Mouse (Mus musculus): ENCODE data around the gene Washc4. TPM values are rescaled to one million over a fixed set of nuclear protein-coding genes. Genes with fewer than 3 reads are reported as not detected.

Gene Washc4
- total and polyA plus RNA-seq, 3 experiments: 16.3 to 31.8 (median 19.3) TPM

DNA sequence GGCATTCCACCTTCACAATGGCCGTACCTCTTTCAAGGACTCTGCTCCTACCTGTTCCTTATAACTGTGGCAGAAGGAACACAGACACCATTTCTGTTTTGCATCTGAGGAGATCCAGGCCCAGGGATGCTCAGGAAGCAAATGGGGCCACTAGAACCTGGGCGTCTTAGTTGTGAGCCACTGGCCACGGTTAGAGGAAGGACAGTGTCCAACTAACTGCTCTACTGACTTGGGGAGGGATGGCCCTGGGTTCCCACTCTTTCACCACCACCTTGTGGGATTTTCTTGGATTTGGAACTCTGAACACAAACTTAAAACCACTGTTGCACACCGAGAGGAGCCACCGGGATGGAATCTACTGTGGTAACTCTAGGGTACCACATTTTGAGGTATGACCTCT lies 68.3 kb downstream of the Washc4 start:
- DNase-seq (ENCODE audit: extremely low read depth): no peak
- TF ChIP-seq MAX (IDR thresholded peaks at IDR 0.05; ENCODE audit: low read length) (no peak), ETS1 (conservative IDR thresholded peaks at IDR 0.05; ENCODE audit: low read depth, low read length) (no peak), MAZ (IDR thresholded peaks at IDR 0.05; ENCODE audit: low read depth, low read length) (no peak), ZC3H11A (IDR thresholded peaks at IDR 0.05; ENCODE audit: low read depth, low read length) (no peak), CHD2 (IDR thresholded peaks at IDR 0.05; ENCODE audit: low read length) (no peak), CHD1 (IDR thresholded peaks at IDR 0.05; ENCODE audit: low read depth, low read length) (no peak), EP300 (IDR thresholded peaks at IDR 0.05; ENCODE audit: low read length) (no peak), MEF2A (IDR thresholded peaks at IDR 0.05; ENCODE audit: borderline replicate concordance, low read depth, low read length) (no peak), NRF1 (IDR thresholded peaks at IDR 0.05; ENCODE audit: low read depth, low read length) (no peak)
- Histone ChIP-seq H3K4me1 (ENCODE audit: control insufficient read depth in 1 of 2, insufficient read depth in 2 of 2) (no peaks in the 10 kb centered on the region), H3K4me3 (replicated peaks in 1 of 3; ENCODE audit: low read depth in 2 of 3, low read length in 2 of 3, poor library complexity in 1 of 3) (no peak overlapping the region), H3K27me3 (replicated peaks) (no peaks in the 10 kb centered on the region), H3K79me2 (replicated peaks; ENCODE audit: control insufficient read depth, extremely low read depth, insufficient read depth, poor library complexity, severe bottlenecking) (no peaks in the 10 kb centered on the region), H3K27ac (ENCODE audit: insufficient read depth, low read depth) (no peak overlapping the region), H3K9me3 (replicated peaks; ENCODE audit: low read length) (no peaks in the 10 kb centered on the region), H3K9ac (ENCODE audit: insufficient read depth, low read depth) (no peak overlapping the region), H3K4me2 (ENCODE audit: insufficient read depth, low read depth, poor library complexity, severe bottlenecking) (no peak overlapping the region), H3K36me3 (replicated peaks in 1 of 2; ENCODE audit: control insufficient read depth in 1 of 2, insufficient read depth in 1 of 2, low read length in 1 of 2) (peaks cover 41 to 94% of the 10 kb centered on the region in 2 experiments)
- dilution Hi-C loops (cut with MboI; ENCODE audit: extremely low pct_ligation_motif_present, extremely low pct_unique_long_range_greater_than_20kb, low sequenced_read_pairs) (no loop called here), in situ Hi-C loops (cut with MboI; ENCODE audit: low pct_ligation_motif_present, low pct_unique_long_range_greater_than_20kb, low sequenced_read_pairs) (no loop called here)

DNA sequence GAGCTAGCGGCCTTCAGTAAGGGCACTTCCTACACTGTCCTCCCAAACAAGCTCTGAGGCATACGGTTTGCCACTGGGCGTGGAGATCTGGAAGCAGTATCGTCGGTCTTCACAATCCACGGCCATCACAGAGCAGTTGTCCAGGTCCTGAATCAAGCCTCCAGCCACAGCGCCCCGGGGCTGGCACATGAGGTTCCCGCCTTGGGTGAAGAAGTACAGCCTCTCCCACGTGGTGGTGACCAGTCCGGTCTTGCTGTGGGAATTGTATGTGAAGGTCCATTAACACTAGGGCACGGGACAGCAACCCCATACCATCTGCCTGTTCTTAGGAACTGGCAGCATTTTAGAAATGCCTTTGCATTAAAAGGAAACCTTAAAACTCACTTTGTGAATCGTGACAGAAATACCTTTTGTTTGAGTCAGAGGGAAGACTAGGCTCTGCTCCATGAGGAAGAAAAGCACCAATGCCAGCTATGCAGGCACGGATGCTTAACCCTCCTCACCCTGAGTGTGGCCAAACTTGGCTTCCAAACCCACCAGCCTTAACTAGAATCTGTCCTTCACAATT lies 69.2 kb downstream of the Washc4 start:
- Histone ChIP-seq H3K4me3 (replicated peaks in 1 of 3; ENCODE audit: low read depth in 2 of 3, low read length in 2 of 3, poor library complexity in 1 of 3) (no peak overlapping the region), H3K4me1 (ENCODE audit: control insufficient read depth in 1 of 2, insufficient read depth in 2 of 2) (no peaks in the 10 kb centered on the region), H3K27ac (ENCODE audit: insufficient read depth, low read depth) (no peak overlapping the region), H3K79me2 (replicated peaks; ENCODE audit: control insufficient read depth, extremely low read depth, insufficient read depth, poor library complexity, severe bottlenecking) (no peaks in the 10 kb centered on the region), H3K36me3 (replicated peaks in 1 of 2; ENCODE audit: control insufficient read depth in 1 of 2, insufficient read depth in 1 of 2, low read length in 1 of 2) (peaks cover 38 to 94% of the 10 kb centered on the region in 2 experiments), H3K9ac (ENCODE audit: insufficient read depth, low read depth) (no peak overlapping the region), H3K9me3 (replicated peaks; ENCODE audit: low read length) (no peaks in the 10 kb centered on the region), H3K27me3 (replicated peaks) (no peaks in the 10 kb centered on the region), H3K4me2 (ENCODE audit: insufficient read depth, low read depth, poor library complexity, severe bottlenecking) (no peak overlapping the region)
- no peak for DNase-seq (ENCODE audit: extremely low read depth)
- dilution Hi-C loops (cut with MboI; ENCODE audit: extremely low pct_ligation_motif_present, extremely low pct_unique_long_range_greater_than_20kb, low sequenced_read_pairs) (no loop called here), in situ Hi-C loops (cut with MboI; ENCODE audit: low pct_ligation_motif_present, low pct_unique_long_range_greater_than_20kb, low sequenced_read_pairs) (no loop called here)
- TF ChIP-seq SMC3 (IDR thresholded peaks at IDR 0.05; ENCODE audit: low read depth, low read length) (no peak), RCOR1 (conservative IDR thresholded peaks at IDR 0.05; ENCODE audit: low read depth, low read length) (no peak), BHLHE40 (IDR thresholded peaks at IDR 0.05; ENCODE audit: low read depth, low read length) (no peak), MAZ (IDR thresholded peaks at IDR 0.05; ENCODE audit: low read depth, low read length) (no peak), CHD1 (IDR thresholded peaks at IDR 0.05; ENCODE audit: low read depth, low read length) (no peak), CTCF (conservative IDR thresholded peaks at IDR 0.05 in 1 of 2, IDR thresholded peaks at IDR 0.05 in 1 of 2; ENCODE audit: low read depth in 2 of 2, low read length in 2 of 2) (no peak), USF2 (conservative IDR thresholded peaks at IDR 0.05; ENCODE audit: low read depth, low read length) (no peak), RAD21 (IDR thresholded peaks at IDR 0.05; ENCODE audit: low read depth, low read length) (no peak), PAX5 (IDR thresholded peaks at IDR 0.05; ENCODE audit: low read length) (no peak), MAFK (IDR thresholded peaks at IDR 0.05; ENCODE audit: insufficient replicate concordance, low read length) (no peak), MYC (IDR thresholded peaks at IDR 0.05; ENCODE audit: low read depth, low read length) (no peak), MXI1 (IDR thresholded peaks at IDR 0.05; ENCODE audit: low read depth, low read length) (no peak), UBTF (IDR thresholded peaks at IDR 0.05; ENCODE audit: low read depth, low read length) (no peak), ETS1 (conservative IDR thresholded peaks at IDR 0.05; ENCODE audit: low read depth, low read length) (no peak), ELF1 (IDR thresholded peaks at IDR 0.05; ENCODE audit: low read depth, low read length) (no peak), ZNF384 (IDR thresholded peaks at IDR 0.05; ENCODE audit: low read depth, low read length) (no peak), GABPA (IDR thresholded peaks at IDR 0.05; ENCODE audit: insufficient replicate concordance, low read depth, low read length) (no peak), USF1 (IDR thresholded peaks at IDR 0.05; ENCODE audit: low read depth, low read length) (no peak)

Data from CH12.LX (cell line).